Mouse (Mus musculus): ENCODE measurements around the gene Krtap1-5.

Krtap1-5 gene

DNA sequence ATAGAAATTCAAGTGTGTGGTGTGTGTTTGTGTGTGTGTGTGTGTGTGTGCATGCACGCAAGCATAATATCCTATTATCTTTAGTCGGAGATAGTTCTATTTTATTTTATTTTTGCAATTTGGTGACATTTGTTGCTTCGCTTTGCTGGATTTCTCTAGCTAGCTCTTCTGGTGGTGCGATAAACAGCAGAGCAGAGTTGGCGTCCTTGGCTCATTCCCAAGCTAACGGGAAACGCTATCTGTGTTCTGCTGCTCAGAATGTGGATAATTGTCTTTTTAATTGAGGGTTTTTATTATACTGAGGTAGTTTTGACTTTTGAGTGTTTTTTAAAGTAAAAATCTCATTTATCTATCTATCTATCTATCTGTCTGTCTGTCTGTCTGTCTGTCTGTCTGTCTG is 4.3 kb upstream of the Krtap1-5 start:
- TF ChIP-seq POU5F1 (IDR thresholded peaks at IDR 0.05; ENCODE audit: borderline replicate concordance, low read length) (no peak), NANOG (IDR thresholded peaks at IDR 0.05; ENCODE audit: borderline replicate concordance, low read length) (no peak), CTCF (conservative IDR thresholded peaks at IDR 0.05; ENCODE audit: low read length) (no peak)
- Histone ChIP-seq H3K4me1 (replicated peaks; ENCODE audit: low read depth, low read length) (no peaks in the 10 kb centered on the region), H3K36me3 (ENCODE audit: insufficient read depth, low read length) (no peaks in the 10 kb centered on the region), H3K27me3 (ENCODE audit: insufficient read depth, low read length) (no peaks in the 10 kb centered on the region), H3K9me3 (ENCODE audit: low read length) (no peaks in the 10 kb centered on the region), H3K4me3 (replicated peaks; ENCODE audit: low read length) (no peak overlapping the region)

- no peak within 1 kb of the TSS for H3K4me3 ChIP-seq (replicated peaks; ENCODE audit: low read length)
- no peaks in the 10 kb centered on the region for H3K4me1 ChIP-seq (replicated peaks; ENCODE audit: low read depth, low read length)
- H3K9me3 ChIP-seq (ENCODE audit: low read length), result no peaks in the 10 kb centered on the region
- no peaks in the 10 kb centered on the region for H3K27me3 ChIP-seq (ENCODE audit: insufficient read depth, low read length)
- no peak for TF ChIP-seq NANOG (IDR thresholded peaks at IDR 0.05; ENCODE audit: borderline replicate concordance, low read length)
- no peak for TF ChIP-seq POU5F1 (IDR thresholded peaks at IDR 0.05; ENCODE audit: borderline replicate concordance, low read length)
- TF ChIP-seq CTCF (conservative IDR thresholded peaks at IDR 0.05; ENCODE audit: low read length), result no peak
- no peaks in the 10 kb centered on the region for H3K36me3 ChIP-seq (ENCODE audit: insufficient read depth, low read length)
Measured at GRCm38 (mm10) chr11:99583245-99583704, 2.5 kb upstream of the Krtap1-5 start, which contains the start of gene Krtap1-4. Gene Krtap1-4 (minus strand): TSS chr11:99583654.

GRCm38 (mm10) chr11:99581564-99581963 is 748 bp upstream of the Krtap1-5 start:
- H3K4me3 ChIP-seq (replicated peaks; ENCODE audit: low read length), result no peak overlapping the region
- no peaks in the 10 kb centered on the region for H3K9me3 ChIP-seq (ENCODE audit: low read length)
- no peaks in the 10 kb centered on the region for H3K27me3 ChIP-seq (ENCODE audit: insufficient read depth, low read length)
- no peaks in the 10 kb centered on the region for H3K4me1 ChIP-seq (replicated peaks; ENCODE audit: low read depth, low read length)
- no peaks in the 10 kb centered on the region for H3K36me3 ChIP-seq (ENCODE audit: insufficient read depth, low read length)
- TF ChIP-seq CTCF (conservative IDR thresholded peaks at IDR 0.05; ENCODE audit: low read length) (no peak), NANOG (IDR thresholded peaks at IDR 0.05; ENCODE audit: borderline replicate concordance, low read length) (no peak), POU5F1 (IDR thresholded peaks at IDR 0.05; ENCODE audit: borderline replicate concordance, low read length) (no peak)

GRCm38 (mm10) chr11:99581051-99581450 is 235 bp upstream of the Krtap1-5 start:
- Histone ChIP-seq H3K9me3 (ENCODE audit: low read length) (no peaks in the 10 kb centered on the region), H3K4me1 (replicated peaks; ENCODE audit: low read depth, low read length) (no peaks in the 10 kb centered on the region), H3K27me3 (ENCODE audit: insufficient read depth, low read length) (no peaks in the 10 kb centered on the region), H3K4me3 (replicated peaks; ENCODE audit: low read length) (no peak overlapping the region), H3K36me3 (ENCODE audit: insufficient read depth, low read length) (no peaks in the 10 kb centered on the region)
- TF ChIP-seq NANOG (IDR thresholded peaks at IDR 0.05; ENCODE audit: borderline replicate concordance, low read length) (no peak), CTCF (conservative IDR thresholded peaks at IDR 0.05; ENCODE audit: low read length) (no peak), POU5F1 (IDR thresholded peaks at IDR 0.05; ENCODE audit: borderline replicate concordance, low read length) (no peak)

DNA sequence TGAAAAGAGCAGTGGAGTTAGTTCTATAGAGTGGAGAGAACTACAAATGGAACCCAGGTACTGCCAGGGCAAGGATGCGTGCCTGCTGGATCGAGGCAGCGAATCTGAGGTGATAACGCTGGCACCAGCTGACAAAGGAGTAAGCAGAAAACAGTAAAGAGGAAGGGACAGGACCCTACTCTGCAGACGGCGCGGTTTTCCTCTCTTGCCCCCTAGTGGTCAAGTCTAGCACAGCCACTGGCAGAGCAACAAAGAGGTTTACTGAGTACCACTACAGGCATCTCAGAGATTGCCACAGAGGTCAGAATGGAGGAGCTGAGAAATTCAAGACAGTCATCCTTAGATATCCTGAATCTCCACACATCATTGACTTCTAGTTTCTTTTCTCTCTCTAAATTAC is 6.7 kb downstream of the Krtap1-5 start:
- no peaks in the 10 kb centered on the region for H3K9me3 ChIP-seq (ENCODE audit: low read length)
- H3K36me3 ChIP-seq (ENCODE audit: insufficient read depth, low read length), result no peaks in the 10 kb centered on the region
- no peak overlapping the region for H3K4me3 ChIP-seq (replicated peaks; ENCODE audit: low read length)
- no peaks in the 10 kb centered on the region for H3K27me3 ChIP-seq (ENCODE audit: insufficient read depth, low read length)
- TF ChIP-seq CTCF (conservative IDR thresholded peaks at IDR 0.05; ENCODE audit: low read length) (peak; percentile 87), NANOG (IDR thresholded peaks at IDR 0.05; ENCODE audit: borderline replicate concordance, low read length) (no peak), POU5F1 (IDR thresholded peaks at IDR 0.05; ENCODE audit: borderline replicate concordance, low read length) (no peak)
- no peaks in the 10 kb centered on the region; the same call in 1 of the 2 replicates for H3K4me1 ChIP-seq (replicated peaks; ENCODE audit: low read depth, low read length)

- TF ChIP-seq NANOG (IDR thresholded peaks at IDR 0.05; ENCODE audit: borderline replicate concordance, low read length), result no peak
- TF ChIP-seq POU5F1 (IDR thresholded peaks at IDR 0.05; ENCODE audit: borderline replicate concordance, low read length), result no peak
- no peak for TF ChIP-seq CTCF (conservative IDR thresholded peaks at IDR 0.05; ENCODE audit: low read length)
Measured at GRCm38 (mm10) chr11:99573164-99573563, 7.7 kb downstream of the Krtap1-5 start.

DNA sequence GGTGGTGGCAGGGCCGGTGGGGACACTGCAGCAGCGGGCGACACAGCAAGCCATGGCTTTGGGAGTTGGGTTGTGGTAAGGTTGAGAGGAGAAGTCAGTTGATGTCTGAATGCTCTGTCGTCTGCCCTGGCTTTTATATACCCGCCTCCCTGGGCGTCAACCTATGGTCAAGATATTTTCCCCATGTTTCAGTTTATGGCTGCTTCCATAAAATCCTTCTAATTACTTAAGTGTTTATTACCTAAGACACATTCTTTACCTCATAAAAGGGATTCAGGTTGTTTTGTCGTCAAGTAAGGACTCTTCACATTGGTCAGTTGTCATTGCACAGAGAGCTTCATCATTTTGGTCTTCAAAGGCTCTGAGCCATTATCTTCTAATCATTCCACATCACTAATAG is 14.3 kb downstream of the Krtap1-5 start, which contains the start of gene Krtap3-1:
Gene Krtap3-1, minus strand, starts transcription at position 101 of the 400 bp plus-strand sequence.
- TF ChIP-seq CTCF (conservative IDR thresholded peaks at IDR 0.05; ENCODE audit: low read length) (no peak), NANOG (IDR thresholded peaks at IDR 0.05; ENCODE audit: borderline replicate concordance, low read length) (no peak), POU5F1 (IDR thresholded peaks at IDR 0.05; ENCODE audit: borderline replicate concordance, low read length) (no peak)
- no peaks in the 10 kb centered on the region for H3K9me3 ChIP-seq (ENCODE audit: low read length)
- no peaks in the 10 kb centered on the region for H3K36me3 ChIP-seq (ENCODE audit: insufficient read depth, low read length)
- no peaks in the 10 kb centered on the region for H3K4me1 ChIP-seq (replicated peaks; ENCODE audit: low read depth, low read length)
- no peaks in the 10 kb centered on the region for H3K27me3 ChIP-seq (ENCODE audit: insufficient read depth, low read length)
- no peak within 1 kb of the TSS for H3K4me3 ChIP-seq (replicated peaks; ENCODE audit: low read length)

More at GRCm38 (mm10) chr11:99573164-99573563, 7.7 kb downstream of the Krtap1-5 start:
- Histone ChIP-seq H3K36me3 (ENCODE audit: insufficient read depth, low read length) (no peaks in the 10 kb centered on the region), H3K4me1 (replicated peaks; ENCODE audit: low read depth, low read length) (no peaks in the 10 kb centered on the region; the same call in 1 of the 2 replicates), H3K27me3 (ENCODE audit: insufficient read depth, low read length) (no peaks in the 10 kb centered on the region), H3K4me3 (replicated peaks; ENCODE audit: low read length) (no peak overlapping the region), H3K9me3 (ENCODE audit: low read length) (no peaks in the 10 kb centered on the region)

DNA sequence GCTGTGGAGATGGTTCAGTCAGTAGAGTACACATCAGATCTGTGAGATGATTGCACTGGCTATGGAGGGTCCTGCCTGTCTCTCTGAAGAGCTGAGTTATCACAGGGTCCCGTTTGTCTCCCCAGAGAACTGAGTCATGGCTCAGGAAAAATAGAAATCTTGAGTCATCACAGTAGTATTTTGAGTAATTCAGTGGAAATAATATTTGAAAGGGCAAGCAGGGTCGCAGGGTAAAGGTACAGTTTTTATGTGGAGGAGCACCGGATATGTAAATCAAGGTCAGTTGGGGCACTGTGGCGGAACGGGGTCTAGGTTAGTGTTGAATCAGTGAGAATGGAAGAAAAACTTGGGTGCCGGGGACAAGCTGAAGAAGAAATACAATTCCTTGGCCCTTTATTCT is 18.2 kb downstream of the Krtap1-5 start:
- Histone ChIP-seq H3K4me1 (replicated peaks; ENCODE audit: low read depth, low read length) (no peaks in the 10 kb centered on the region), H3K4me3 (replicated peaks; ENCODE audit: low read length) (no peak overlapping the region), H3K36me3 (ENCODE audit: insufficient read depth, low read length) (no peaks in the 10 kb centered on the region), H3K9me3 (ENCODE audit: low read length) (no peaks in the 10 kb centered on the region), H3K27me3 (ENCODE audit: insufficient read depth, low read length) (no peaks in the 10 kb centered on the region)
- TF ChIP-seq CTCF (conservative IDR thresholded peaks at IDR 0.05; ENCODE audit: low read length) (no peak), NANOG (IDR thresholded peaks at IDR 0.05; ENCODE audit: borderline replicate concordance, low read length) (no peak), POU5F1 (IDR thresholded peaks at IDR 0.05; ENCODE audit: borderline replicate concordance, low read length) (no peak)

GRCm38 (mm10) chr11:99559366-99559765 is 21.4 kb downstream of the Krtap1-5 start, which contains the start of gene Gm11939:
Gene Gm11939 (minus strand): TSS chr11:99559466.
- no peak for TF ChIP-seq NANOG (IDR thresholded peaks at IDR 0.05; ENCODE audit: borderline replicate concordance, low read length)
- no peak for TF ChIP-seq CTCF (conservative IDR thresholded peaks at IDR 0.05; ENCODE audit: low read length)
- no peak for TF ChIP-seq POU5F1 (IDR thresholded peaks at IDR 0.05; ENCODE audit: borderline replicate concordance, low read length)
- H3K4me1 ChIP-seq (replicated peaks; ENCODE audit: low read depth, low read length), result no peaks in the 10 kb centered on the region
- no peaks in the 10 kb centered on the region for H3K36me3 ChIP-seq (ENCODE audit: insufficient read depth, low read length)
- H3K9me3 ChIP-seq (ENCODE audit: low read length), result no peaks in the 10 kb centered on the region
- no peaks in the 10 kb centered on the region for H3K27me3 ChIP-seq (ENCODE audit: insufficient read depth, low read length)
- H3K4me3 ChIP-seq (replicated peaks; ENCODE audit: low read length), result no peak within 1 kb of the TSS
